ENCODE assay signal across 17 mouse cellular contexts in the genomic region with DNA sequence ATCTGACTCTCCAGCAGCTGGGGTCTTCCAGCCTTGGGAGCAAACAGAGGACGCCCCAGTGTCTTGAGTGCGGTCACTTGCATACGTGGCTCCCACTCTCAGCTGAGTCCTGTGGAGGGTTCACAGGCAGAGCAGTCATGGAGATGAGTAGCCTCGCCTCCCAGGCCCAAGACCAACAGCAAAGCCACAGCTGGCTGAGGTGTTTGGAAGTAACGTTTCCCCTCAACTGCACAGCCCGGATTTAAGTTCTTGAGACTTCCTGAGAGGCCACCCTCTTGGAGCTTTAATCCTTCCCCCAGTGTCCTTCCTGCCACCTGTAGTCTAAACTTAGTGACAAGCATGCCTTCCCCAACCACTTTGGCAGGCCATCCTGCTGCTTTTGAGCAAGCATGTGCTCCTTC. TPM values are rescaled to one million over a fixed set of nuclear protein-coding genes. Genes with fewer than 3 reads are reported as not detected.
A peak's percentile ranks its signal among the peaks of the same experiment; 100 is the strongest.
DNase-seq lines count a peak whose midpoint lies in the region; ATAC-seq lines count a peak whose summit lies in the region.
"Had no signal": no experiment of that assay in that cellular context is flagged by ENCODE, and none has a peak within 500 bp of the region (broad histone marks: within the 10 kb centered on the region; RNA-seq: fewer than 3 reads in every experiment).

No protein-coding gene starts in this region.

- peak; percentile 97 for DNase-seq in heart, adult 11 months
- DNase-seq in heart, postnatal 36 days, result no peak
- no peak for DNase-seq in lung, postnatal 14 days
- peak; percentile 16 for DNase-seq in heart, postnatal 4 days
- DNase-seq in thymus, postnatal 36 days, result peak; percentile 27 to 59
- DNase-seq in B cell, adult 2 months, result no peak
- DNase-seq in layer of hippocampus, adult 18-20 months (ENCODE audit: low spot score in 2 of 2), result no peak
- DNase-seq: adrenal gland, postnatal 25 days; cerebellum, postnatal 14 days had no signal

- H3K9ac ChIP-seq in lung, embryonic 15.5 days, result no peak overlapping the region
- H3K9ac ChIP-seq: embryonic facial prominence, embryonic 12.5 days; intestine, embryonic 15.5 days; limb, embryonic 15.5 days; stomach, embryonic 15.5 days had no signal

- no peaks in the 10 kb centered on the region for H3K9me3 ChIP-seq in lung, embryonic 15.5 days
- H3K9me3 ChIP-seq: embryonic facial prominence, embryonic 12.5 days; intestine, embryonic 15.5 days; limb, embryonic 15.5 days; stomach, embryonic 15.5 days had no signal

- no peaks in the 10 kb centered on the region for H3K27me3 ChIP-seq in lung, embryonic 15.5 days
- H3K27me3 ChIP-seq: embryonic facial prominence, embryonic 12.5 days; intestine, embryonic 15.5 days; limb, embryonic 15.5 days; stomach, embryonic 15.5 days had no signal

- 55% methylated on average over 6 of the region's 6 CpGs for WGBS in lung, embryonic 15.5 days

- peak overlapping the region; percentile 59 for H3K27ac ChIP-seq in lung, embryonic 15.5 days
- H3K27ac ChIP-seq: embryonic facial prominence, embryonic 12.5 days; intestine, embryonic 15.5 days; limb, embryonic 15.5 days; midbrain, embryonic 10.5 days; stomach, embryonic 15.5 days had no signal

- H3K4me1 ChIP-seq in lung, embryonic 15.5 days, result peaks cover 29% of the 10 kb centered on the region
- H3K4me1 ChIP-seq: stomach, embryonic 15.5 days had no signal

- H3K4me3 ChIP-seq in lung, embryonic 15.5 days, result no peak overlapping the region
- H3K4me3 ChIP-seq: embryonic facial prominence, embryonic 12.5 days; intestine, embryonic 15.5 days; limb, embryonic 15.5 days; midbrain, embryonic 10.5 days; stomach, embryonic 15.5 days had no signal

- no peaks in the 10 kb centered on the region for H3K36me3 ChIP-seq in lung, embryonic 15.5 days
- H3K36me3 ChIP-seq: embryonic facial prominence, embryonic 12.5 days; intestine, embryonic 15.5 days; limb, embryonic 15.5 days; midbrain, embryonic 10.5 days; stomach, embryonic 15.5 days had no signal

- no peak for ATAC-seq in lung, embryonic 15.5 days (ENCODE audit: borderline replicate concordance, extremely low read depth, low FRiP score, low TSS enrichment)
- ATAC-seq: forebrain, embryonic 14.5 days; intestine, embryonic 15.5 days; lung, postnatal 0 days had no signal

- H3K4me2 ChIP-seq in lung, embryonic 15.5 days, result no peak overlapping the region
- H3K4me2 ChIP-seq: embryonic facial prominence, embryonic 12.5 days; intestine, embryonic 15.5 days; limb, embryonic 15.5 days; stomach, embryonic 15.5 days had no signal

- intact Hi-C loops in heart, postnatal 36 days (cut with DNase I), result no loop called here

RNA-seq across cellular contexts. Expression of a gene that starts 24.6 kb away (rescaled TPM):
- 10 to 100 TPM; 49.7 to 51.1 TPM for total RNA-seq in heart, postnatal 36 days (2021)
- 33.1 and 34.9 TPM in 2 replicates for polyA plus RNA-seq in lung, embryonic 15.5 days (2015; fragmentation: Nextera tagmentation; extraction: Ambion mirVana)
- 10 to 100 TPM; 47.4 to 49.2 TPM for total RNA-seq in heart, postnatal 4 days (2021)
- total RNA-seq in layer of hippocampus, adult 18-20 months (2021), result 1 to 10 TPM; 5.5 to 6.3 TPM

RNA-seq across cellular contexts. Expression of a gene that starts 56.9 kb away (rescaled TPM):
- total RNA-seq in heart, postnatal 36 days (2021), result 1 to 10 TPM; 1.7 to 2.3 TPM
- 1.3 and 1.4 TPM in 2 replicates for polyA plus RNA-seq in lung, embryonic 15.5 days (2015; fragmentation: Nextera tagmentation; extraction: Ambion mirVana)
- total RNA-seq in heart, postnatal 4 days (2021), result 1 to 10 TPM in 1 of 2 experiments, under 1 TPM in 1; 0.95 to 1.3 TPM
- 10 to 100 TPM; 37.3 to 43.1 TPM for total RNA-seq in layer of hippocampus, adult 18-20 months (2021)

Comparison
In these comparisons a context has a peak if more than half of its experiments do, and no peak if none do; other contexts are left out.
1. DNase-seq: peak in heart, adult 11 months (single experiment), heart, postnatal 4 days (single experiment) and thymus, postnatal 36 days (2 of 2); none in heart, postnatal 36 days (0 of 2), lung, postnatal 14 days (single experiment), B cell, adult 2 months (0 of 2) and layer of hippocampus, adult 18-20 months (0 of 2).
2. RNA of a gene that starts 24.6 kb away (total RNA-seq): 49.7 to 51.1 TPM in heart, postnatal 36 days and 47.4 to 49.2 TPM in heart, postnatal 4 days; 5.5 to 6.3 TPM in layer of hippocampus, adult 18-20 months; every median in the first group is over 4 times any median in the second.
3. RNA of a gene that starts 56.9 kb away (total RNA-seq): 37.3 to 43.1 TPM in layer of hippocampus, adult 18-20 months; 1.7 to 2.3 TPM in heart, postnatal 36 days and 0.95 to 1.3 TPM in heart, postnatal 4 days; every median in the first group is over 10 times any median in the second.